9 mouse cellular contexts compared by ENCODE assay signal in genomic region chr4:62177282-62177681, GRCm38 (mm10). TPM values are rescaled to one million over a fixed set of nuclear protein-coding genes. Genes with fewer than 3 reads are reported as not detected.
DNase-seq lines count a peak whose midpoint lies in the region; ATAC-seq and TF ChIP-seq lines count a peak whose summit lies in the region.
"Had no signal": no experiment of that assay in that cellular context is flagged by ENCODE, and none has a peak within 500 bp of the region (broad histone marks: within the 10 kb centered on the region; RNA-seq: fewer than 3 reads in every experiment).

No protein-coding gene starts in this region.

- no peaks in the 10 kb centered on the region for H3K27me3 ChIP-seq in kidney, adult 2 months (replicated peaks; ENCODE audit: control insufficient read depth, insufficient read depth, low read length)
- H3K27me3 ChIP-seq in kidney, embryonic 16.5 days (ENCODE audit: insufficient read depth, low read length) = no peaks in the 10 kb centered on the region
- H3K27me3 ChIP-seq: liver, embryonic 13.5 days had no signal

- H3K36me3 ChIP-seq in kidney, adult 2 months (ENCODE audit: control insufficient read depth, insufficient read depth, low read length) = no peaks in the 10 kb centered on the region
- no peaks in the 10 kb centered on the region for H3K36me3 ChIP-seq in kidney, embryonic 16.5 days (ENCODE audit: insufficient read depth, low read length)
- H3K36me3 ChIP-seq: liver, embryonic 13.5 days had no signal

- peak; percentile 72 for TF ChIP-seq CTCF in kidney, adult 2 months (conservative IDR thresholded peaks at IDR 0.05; ENCODE audit: insufficient read depth, insufficient read length, low read depth, low read length)
- TF ChIP-seq CTCF in cortical plate, adult 2 months (IDR thresholded peaks at IDR 0.05; ENCODE audit: extremely low read depth, insufficient read depth, low read length) = peak; percentile 41

- H3K4me2 ChIP-seq in kidney, embryonic 16.5 days (replicated peaks; ENCODE audit: low read depth, low read length) = no peak overlapping the region
- H3K4me2 ChIP-seq: liver, embryonic 13.5 days had no signal

- no peaks in the 10 kb centered on the region for H3K4me1 ChIP-seq in kidney, adult 2 months (ENCODE audit: control insufficient read depth, insufficient read depth, low read length)
- H3K4me1 ChIP-seq in kidney, embryonic 16.5 days (ENCODE audit: insufficient read depth, low read length) = no peaks in the 10 kb centered on the region
- H3K4me1 ChIP-seq in cortical plate, adult 2 months (ENCODE audit: control insufficient read depth, insufficient read depth, low read length) = no peaks in the 10 kb centered on the region
- H3K4me1 ChIP-seq: liver, embryonic 13.5 days had no signal

- no peak overlapping the region for H3K4me3 ChIP-seq in kidney, adult 2 months (ENCODE audit: insufficient read depth, low read depth, low read length)
- no peak overlapping the region for H3K4me3 ChIP-seq in kidney, embryonic 16.5 days (ENCODE audit: low read length)
- no peak overlapping the region for H3K4me3 ChIP-seq in cortical plate, adult 2 months (ENCODE audit: insufficient read depth, low read length)
- H3K4me3 ChIP-seq: liver, embryonic 13.5 days had no signal

- peak; percentile 18 for DNase-seq in kidney, adult 2 months
- DNase-seq in 3T3-L1 (ENCODE audit: low read depth, low spot score) (peak; percentile 26), 416B (ENCODE audit: low read depth) (peak; percentile 37)
- DNase-seq in lung, postnatal 36 days = peak; percentile 4
- no peak for DNase-seq in urinary bladder, postnatal 14 days (ENCODE audit: low spot score)
- DNase-seq: liver, embryonic 13.5 days had no signal

- ATAC-seq in kidney, embryonic 16.5 days (ENCODE audit: low FRiP score, low TSS enrichment) = no peak

- 48% methylated on average over 5 of the region's 5 CpGs for WGBS in kidney, adult 2 months
- 46% methylated on average over 5 of the region's 5 CpGs for WGBS in kidney, embryonic 16.5 days

- no peak overlapping the region for H3K27ac ChIP-seq in kidney, adult 2 months (ENCODE audit: insufficient read depth, low read depth, low read length)
- no peak overlapping the region for H3K27ac ChIP-seq in kidney, embryonic 16.5 days (ENCODE audit: low read length)
- no peak overlapping the region for H3K27ac ChIP-seq in cortical plate, adult 2 months (ENCODE audit: insufficient read depth, low read length)
- H3K27ac ChIP-seq: liver, embryonic 13.5 days had no signal

- TF ChIP-seq POLR2A in kidney, adult 2 months (IDR thresholded peaks at IDR 0.05; ENCODE audit: low read depth, low read length) = no peak
- TF ChIP-seq POLR2A in cortical plate, adult 2 months (IDR thresholded peaks at IDR 0.05; ENCODE audit: extremely low read depth, insufficient read depth, low read length) = no peak

- no peak overlapping the region for H3K9ac ChIP-seq in kidney, embryonic 16.5 days (replicated peaks; ENCODE audit: low read length)
- H3K9ac ChIP-seq: liver, embryonic 13.5 days had no signal

- no peaks in the 10 kb centered on the region for H3K9me3 ChIP-seq in kidney, embryonic 16.5 days (ENCODE audit: low read length)
- H3K9me3 ChIP-seq: liver, embryonic 13.5 days had no signal

RNA-seq across cellular contexts. Expression of gene Mup21, which starts 26.6 kb away (rescaled TPM):
- not detected in 2 replicates for polyA plus RNA-seq in kidney, adult 2 months (2012; rRNA removed)
- not detected in 2 replicates for polyA plus RNA-seq in kidney, embryonic 16.5 days (2015; fragmentation: Nextera tagmentation; extraction: Ambion mirVana)
- polyA plus RNA-seq in cortical plate, adult 2 months (2012; rRNA removed) = not detected in 2 replicates
- polyA plus RNA-seq: frontal cortex, adult 2 months; liver, embryonic 13.5 days had no signal

RNA-seq across cellular contexts. Expression of gene Zfp37, which starts 53.6 kb away (rescaled TPM):
- polyA plus RNA-seq in kidney, adult 2 months (2012; rRNA removed) = 0.26 and 0.50 TPM in 2 replicates
- 10.8 and 12.0 TPM in 2 replicates for polyA plus RNA-seq in kidney, embryonic 16.5 days (2015; fragmentation: Nextera tagmentation; extraction: Ambion mirVana)
- 10.1 and 11.2 TPM in 2 replicates for polyA plus RNA-seq in cortical plate, adult 2 months (2012; rRNA removed)
